14 mouse cellular contexts compared by ENCODE assay signal in genomic region chr16:28345323-28345722, GRCm38 (mm10).
A peak's percentile ranks its signal among the peaks of the same experiment; 100 is the strongest.
DNase-seq lines count a peak whose midpoint lies in the region; ATAC-seq and TF ChIP-seq lines count a peak whose summit lies in the region.
"Had no signal": no experiment of that assay in that cellular context is flagged by ENCODE, and none has a peak within 500 bp of the region (broad histone marks: within the 10 kb centered on the region; RNA-seq: fewer than 3 reads in every experiment).

No protein-coding gene starts in this region.

- no peak overlapping the region for H3K4me2 ChIP-seq in hindbrain, embryonic 14.5 days (replicated peaks)
- H3K4me2 ChIP-seq in hindbrain, embryonic 13.5 days, result no peak overlapping the region
- H3K4me2 ChIP-seq in neural tube, embryonic 11.5 days (ENCODE audit: low read depth), result no peak overlapping the region
- H3K4me2 ChIP-seq in hindbrain, postnatal 0 days (ENCODE audit: low read depth, low read length), result 0 out of 2 replicates have a peak overlapping the region, but pooled peaks have one; percentile 10
- no peak overlapping the region for H3K4me2 ChIP-seq in heart, embryonic 12.5 days
- H3K4me2 ChIP-seq: heart, embryonic 13.5 days; limb, embryonic 15.5 days had no signal

- H3K27ac ChIP-seq in hindbrain, embryonic 14.5 days, result no peak overlapping the region
- no peak overlapping the region for H3K27ac ChIP-seq in hindbrain, embryonic 13.5 days
- no peak overlapping the region for H3K27ac ChIP-seq in neural tube, embryonic 11.5 days (ENCODE audit: low read depth, low read length)
- no peak overlapping the region for H3K27ac ChIP-seq in hindbrain, postnatal 0 days
- no peak overlapping the region for H3K27ac ChIP-seq in heart, embryonic 12.5 days (ENCODE audit: poor library complexity, severe bottlenecking)
- H3K27ac ChIP-seq: heart, embryonic 13.5 days; limb, embryonic 15.5 days had no signal

- WGBS in hindbrain, embryonic 14.5 days, result 36% methylated on average over 6 of the region's 6 CpGs
- 43% methylated on average over 6 of the region's 6 CpGs for WGBS in hindbrain, embryonic 13.5 days
- 46% methylated on average over 6 of the region's 6 CpGs for WGBS in neural tube, embryonic 11.5 days
- 33% methylated on average over 6 of the region's 6 CpGs for WGBS in hindbrain, postnatal 0 days
- 65% methylated on average over 6 of the region's 6 CpGs for WGBS in heart, embryonic 12.5 days

- H3K9ac ChIP-seq in hindbrain, embryonic 14.5 days, result no peak overlapping the region
- no peak overlapping the region for H3K9ac ChIP-seq in hindbrain, embryonic 13.5 days
- H3K9ac ChIP-seq in neural tube, embryonic 11.5 days (ENCODE audit: low read length), result no peak overlapping the region
- no peak overlapping the region for H3K9ac ChIP-seq in hindbrain, postnatal 0 days (replicated peaks; ENCODE audit: low read length)
- H3K9ac ChIP-seq in heart, embryonic 12.5 days, result no peak overlapping the region
- H3K9ac ChIP-seq: heart, embryonic 13.5 days; limb, embryonic 15.5 days had no signal

- no peaks in the 10 kb centered on the region for H3K27me3 ChIP-seq in hindbrain, embryonic 14.5 days (ENCODE audit: control insufficient read depth, insufficient read depth, low read length)
- no peaks in the 10 kb centered on the region for H3K27me3 ChIP-seq in hindbrain, embryonic 13.5 days
- no peaks in the 10 kb centered on the region for H3K27me3 ChIP-seq in neural tube, embryonic 11.5 days (ENCODE audit: control insufficient read depth, insufficient read depth, low read length)
- H3K27me3 ChIP-seq in hindbrain, postnatal 0 days (ENCODE audit: insufficient read depth, low read length), result no peaks in the 10 kb centered on the region
- H3K27me3 ChIP-seq in heart, embryonic 12.5 days (replicated peaks), result no peaks in the 10 kb centered on the region
- H3K27me3 ChIP-seq: heart, embryonic 13.5 days; limb, embryonic 15.5 days had no signal

- no peak for TF ChIP-seq CTCF in hindbrain, postnatal 0 days (IDR thresholded peaks at IDR 0.05; ENCODE audit: low read depth)

- H3K36me3 ChIP-seq in hindbrain, embryonic 14.5 days (replicated peaks; ENCODE audit: control insufficient read depth, insufficient read depth), result no peaks in the 10 kb centered on the region
- H3K36me3 ChIP-seq in hindbrain, embryonic 13.5 days, result no peaks in the 10 kb centered on the region
- H3K36me3 ChIP-seq in neural tube, embryonic 11.5 days (ENCODE audit: control insufficient read depth, insufficient read depth, low read length), result no peaks in the 10 kb centered on the region
- no peaks in the 10 kb centered on the region for H3K36me3 ChIP-seq in hindbrain, postnatal 0 days (ENCODE audit: insufficient read depth, low read length)
- no peaks in the 10 kb centered on the region for H3K36me3 ChIP-seq in heart, embryonic 12.5 days
- H3K36me3 ChIP-seq: heart, embryonic 13.5 days; limb, embryonic 15.5 days had no signal

- DNase-seq in hindbrain, embryonic 14.5 days (ENCODE audit: low spot score), result peak; percentile 56
- DNase-seq in neural tube, embryonic 11.5 days (ENCODE audit: low spot score), result peak; percentile 24
- DNase-seq in neural tube, embryonic 10.5 days (ENCODE audit: extremely low spot score, low spot score), result no peak
- DNase-seq in hindbrain, postnatal 0 days (ENCODE audit: low spot score), result peak; percentile 66
- DNase-seq in right cerebral cortex, postnatal 4 days, result peak; percentile 3
- DNase-seq: cerebellum, adult 11 months; kidney, adult 11 months; lung, postnatal 36 days; thymus, postnatal 36 days had no signal

- H3K4me3 ChIP-seq in hindbrain, embryonic 14.5 days (replicated peaks; ENCODE audit: low read length), result no peak overlapping the region
- no peak overlapping the region for H3K4me3 ChIP-seq in hindbrain, embryonic 13.5 days
- no peak overlapping the region for H3K4me3 ChIP-seq in neural tube, embryonic 11.5 days (ENCODE audit: low read depth, low read length)
- H3K4me3 ChIP-seq in hindbrain, postnatal 0 days (ENCODE audit: low read length), result no peak overlapping the region
- no peak overlapping the region for H3K4me3 ChIP-seq in heart, embryonic 12.5 days
- H3K4me3 ChIP-seq: heart, embryonic 13.5 days; limb, embryonic 15.5 days had no signal

- peak; percentile 77 for ATAC-seq in hindbrain, embryonic 14.5 days (ENCODE audit: low FRiP score)
- ATAC-seq in hindbrain, embryonic 13.5 days (ENCODE audit: low FRiP score), result no peak
- ATAC-seq in neural tube, embryonic 11.5 days (ENCODE audit: insufficient read depth, low FRiP score, low TSS enrichment), result no peak
- peak; percentile 83 for ATAC-seq in hindbrain, postnatal 0 days
- ATAC-seq in heart, embryonic 12.5 days (ENCODE audit: insufficient number of reproducible peaks, low FRiP score), result no peak
- ATAC-seq: activated CD4-positive, CD25-positive, alpha-beta regulatory T cell, adult 4 months had no signal

- H3K4me1 ChIP-seq in hindbrain, embryonic 14.5 days (replicated peaks; ENCODE audit: control insufficient read depth, insufficient read depth, low read length), result no peaks in the 10 kb centered on the region
- no peaks in the 10 kb centered on the region for H3K4me1 ChIP-seq in hindbrain, embryonic 13.5 days (replicated peaks)
- no peaks in the 10 kb centered on the region for H3K4me1 ChIP-seq in neural tube, embryonic 11.5 days (ENCODE audit: control insufficient read depth, insufficient read depth, low read length)
- no peaks in the 10 kb centered on the region for H3K4me1 ChIP-seq in hindbrain, postnatal 0 days (ENCODE audit: insufficient read depth, low read length)
- H3K4me1 ChIP-seq in heart, embryonic 12.5 days (replicated peaks), result no peaks in the 10 kb centered on the region
- H3K4me1 ChIP-seq: heart, embryonic 13.5 days; limb, embryonic 15.5 days had no signal

- no peaks in the 10 kb centered on the region for H3K9me3 ChIP-seq in hindbrain, embryonic 14.5 days (ENCODE audit: control insufficient read depth, low read length)
- no peaks in the 10 kb centered on the region for H3K9me3 ChIP-seq in hindbrain, embryonic 13.5 days
- no peaks in the 10 kb centered on the region for H3K9me3 ChIP-seq in neural tube, embryonic 11.5 days (ENCODE audit: control insufficient read depth, low read length)
- no peaks in the 10 kb centered on the region for H3K9me3 ChIP-seq in hindbrain, postnatal 0 days (ENCODE audit: low read length)
- no peaks in the 10 kb centered on the region for H3K9me3 ChIP-seq in heart, embryonic 12.5 days (replicated peaks)
- H3K9me3 ChIP-seq: heart, embryonic 13.5 days; limb, embryonic 15.5 days had no signal

Comparison
In these comparisons a context has a peak if more than half of its experiments do, and no peak if none do; other contexts are left out.
1. ATAC-seq: peak in hindbrain, embryonic 14.5 days (single experiment) and hindbrain, postnatal 0 days (single experiment); none in hindbrain, embryonic 13.5 days (single experiment), neural tube, embryonic 11.5 days (single experiment) and heart, embryonic 12.5 days (single experiment).